Mouse (Mus musculus) forebrain, embryonic 13.5 days (tissue): Measurements from ENCODE around the gene Adamts9. TPM values are rescaled to one million over a fixed set of nuclear protein-coding genes. Genes with fewer than 3 reads are reported as not detected.

ENCODE experiments used
- ATAC-seq: fragments of 200-750 bp; cut with Nextera tagmentation; 2 replicates; pipeline ENCODE4 v1.8.0; 2017
- H3K27ac ChIP-seq: fragments of 300-500 bp; sonication (generic); 2 replicates; pipeline ENCODE4 v1.5.1; 2015; ENCODE audit warnings: inconsistent platforms, mild to moderate bottlenecking, moderate library complexity
- H3K27me3 ChIP-seq: fragments of 300-500 bp; sonication (generic); 2 replicates; pipeline ENCODE4 v1.6.1; 2015; ENCODE audit warnings: mild to moderate bottlenecking, inconsistent platforms
- H3K36me3 ChIP-seq: fragments of 300-500 bp; sonication (generic); 2 replicates; pipeline ENCODE4 v1.6.1; 2015; ENCODE audit warnings: mild to moderate bottlenecking, inconsistent platforms; ENCODE audit not compliant: poor library complexity, severe bottlenecking
- H3K4me1 ChIP-seq: fragments of 300-500 bp; sonication (generic); 2 replicates; pipeline ENCODE4 v1.6.1; 2015; ENCODE audit warnings: inconsistent platforms
- H3K4me2 ChIP-seq: fragments of 300-500 bp; sonication (generic); 2 replicates; pipeline ENCODE4 v1.6.1; 2015; ENCODE audit warnings: inconsistent platforms, mild to moderate bottlenecking, moderate library complexity
- H3K4me3 ChIP-seq: fragments of 300-500 bp; sonication (generic); 2 replicates; pipeline ENCODE4 v1.5.1; 2015; ENCODE audit warnings: mild to moderate bottlenecking, inconsistent platforms
- H3K9ac ChIP-seq: fragments of 300-500 bp; sonication (generic); 2 replicates; pipeline ENCODE4 v1.6.1; 2015; ENCODE audit warnings: mild to moderate bottlenecking, inconsistent platforms
- H3K9me3 ChIP-seq: fragments of 300-500 bp; sonication (generic); replicated peaks from 2 replicates; pipeline ENCODE4 v1.6.1; 2016; ENCODE audit warnings: inconsistent platforms
- WGBS: fragments of 180-500 bp; shearing (Covaris S2); methylation state at CpG from one replicate; pipeline ENCODE4 v1.1.7; 2015; 5-methylcytosine and 5-hydroxymethylcytosine counted together
- polyA plus RNA-seq: library from polyadenylated mRNA; unstranded; fragments of >200 nt; fragmentation: Nextera tagmentation; extraction: Ambion mirVana; gene quantifications from 2 replicates; pipeline ENCODE4 v1.2.1, GENCODE M21; 2015

Adamts9 gene
- polyA plus RNA-seq, 1 experiment from 2014 or later, result 0.89 TPM

DNA sequence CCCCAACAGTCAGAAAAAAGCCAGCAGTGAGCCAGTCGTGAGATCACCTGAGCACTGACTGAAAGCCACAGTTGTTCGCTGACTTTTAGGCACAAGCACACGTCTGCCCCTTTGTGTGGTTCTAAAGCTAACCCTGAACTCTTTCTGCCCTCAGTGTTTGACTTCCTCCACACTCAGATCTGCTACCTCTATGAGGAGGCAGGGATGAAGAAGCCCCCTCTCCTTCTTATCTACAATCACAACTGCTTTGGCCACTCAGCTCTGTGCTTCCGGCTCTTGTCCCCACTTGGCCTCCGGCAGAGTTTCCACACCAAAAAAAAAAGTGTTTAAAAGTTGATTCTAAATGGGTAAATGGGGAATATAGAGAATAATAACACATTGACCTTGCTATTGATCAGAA is 67.2 kb downstream of the Adamts9 start:
- Histone ChIP-seq H3K27me3 (no peaks in the 10 kb centered on the region), H3K9me3 (no peaks in the 10 kb centered on the region), H3K27ac (no peak overlapping the region), H3K9ac (no peak overlapping the region), H3K4me3 (no peak overlapping the region), H3K4me1 (no peaks in the 10 kb centered on the region), H3K4me2 (no peak overlapping the region), H3K36me3 (no peaks in the 10 kb centered on the region)
- no peak for ATAC-seq
- WGBS, result 84% methylated on average over 5 of the region's 5 CpGs

GRCm38 (mm10) chr6:92875340-92875739 is 68.0 kb downstream of the Adamts9 start:
- no peaks in the 10 kb centered on the region for H3K4me1 ChIP-seq
- no peaks in the 10 kb centered on the region for H3K9me3 ChIP-seq
- no peak overlapping the region for H3K9ac ChIP-seq
- H3K4me3 ChIP-seq, result no peak overlapping the region
- no peak for ATAC-seq
- no peak overlapping the region for H3K4me2 ChIP-seq
- H3K27me3 ChIP-seq, result no peaks in the 10 kb centered on the region
- no peak overlapping the region for H3K27ac ChIP-seq
- 90% methylated on average over 2 of the region's 2 CpGs for WGBS
- H3K36me3 ChIP-seq, result no peaks in the 10 kb centered on the region

DNA sequence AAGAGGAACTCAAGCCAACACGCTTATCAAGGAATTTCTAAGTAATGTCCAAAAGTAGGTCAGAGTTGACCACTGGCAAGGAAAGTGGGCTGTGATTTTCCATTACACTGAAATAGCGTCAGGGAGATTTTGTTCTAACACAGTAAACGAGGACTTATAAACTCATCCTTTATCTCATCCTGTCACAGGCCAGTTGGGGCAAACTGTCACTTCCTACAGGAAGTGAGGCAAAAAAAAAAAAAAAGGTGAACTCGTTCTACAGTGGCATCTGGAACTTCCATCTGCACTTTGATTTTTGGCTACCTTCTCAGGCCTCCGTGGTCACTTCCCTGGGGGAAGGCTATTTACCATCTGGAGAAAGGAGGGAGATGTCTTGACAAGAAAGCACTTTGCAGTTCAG is 68.4 kb downstream of the Adamts9 start:
- WGBS, result 82% methylated on average over 5 of the region's 5 CpGs
- H3K9me3 ChIP-seq, result no peaks in the 10 kb centered on the region
- no peaks in the 10 kb centered on the region for H3K27me3 ChIP-seq
- H3K4me3 ChIP-seq, result no peak overlapping the region
- H3K4me2 ChIP-seq, result no peak overlapping the region
- H3K36me3 ChIP-seq, result no peaks in the 10 kb centered on the region
- H3K27ac ChIP-seq, result no peak overlapping the region
- H3K4me1 ChIP-seq, result no peaks in the 10 kb centered on the region
- no peak for ATAC-seq
- no peak overlapping the region for H3K9ac ChIP-seq

DNA sequence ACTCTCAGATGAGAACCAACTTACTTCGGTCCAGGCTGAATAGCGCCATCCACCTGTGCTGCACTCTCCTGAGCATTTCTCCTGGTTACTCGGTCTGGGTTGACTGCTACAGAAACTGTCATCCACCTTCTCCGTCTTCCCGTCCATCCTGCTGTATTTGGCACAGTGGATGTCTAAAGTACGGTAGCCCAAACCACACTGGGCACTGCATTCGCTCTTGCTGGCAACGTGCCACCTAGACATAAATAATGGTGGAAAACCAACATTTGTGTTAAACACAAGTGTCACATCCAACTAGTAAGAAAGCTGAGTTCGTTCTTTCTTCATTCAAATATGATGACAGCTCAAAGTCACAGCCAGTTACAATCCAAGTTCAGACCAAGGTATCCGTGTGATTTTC is 70.5 kb downstream of the Adamts9 start:
- WGBS, result 90% methylated on average over 10 of the region's 10 CpGs
- H3K4me2 ChIP-seq, result no peak overlapping the region
- H3K36me3 ChIP-seq, result no peaks in the 10 kb centered on the region
- H3K4me3 ChIP-seq, result no peak overlapping the region
- H3K27me3 ChIP-seq, result no peaks in the 10 kb centered on the region
- H3K9me3 ChIP-seq, result no peaks in the 10 kb centered on the region
- H3K4me1 ChIP-seq, result peaks cover 4% of the 10 kb centered on the region; the same call in 1 of the 2 replicates
- no peak overlapping the region for H3K9ac ChIP-seq
- no peak for ATAC-seq
- H3K27ac ChIP-seq, result no peak overlapping the region

- Histone ChIP-seq H3K9ac (no peak overlapping the region), H3K4me2 (no peak overlapping the region), H3K4me3 (no peak overlapping the region), H3K27me3 (no peaks in the 10 kb centered on the region), H3K36me3 (no peaks in the 10 kb centered on the region), H3K9me3 (no peaks in the 10 kb centered on the region), H3K27ac (no peak overlapping the region), H3K4me1 (peaks cover 5% of the 10 kb centered on the region; the same call in 1 of the 2 replicates)
- WGBS, result 43% methylated on average over 4 of the region's 4 CpGs
- no peak for ATAC-seq
Measured at GRCm38 (mm10) chr6:92871813-92872212, 71.5 kb downstream of the Adamts9 start.

DNA sequence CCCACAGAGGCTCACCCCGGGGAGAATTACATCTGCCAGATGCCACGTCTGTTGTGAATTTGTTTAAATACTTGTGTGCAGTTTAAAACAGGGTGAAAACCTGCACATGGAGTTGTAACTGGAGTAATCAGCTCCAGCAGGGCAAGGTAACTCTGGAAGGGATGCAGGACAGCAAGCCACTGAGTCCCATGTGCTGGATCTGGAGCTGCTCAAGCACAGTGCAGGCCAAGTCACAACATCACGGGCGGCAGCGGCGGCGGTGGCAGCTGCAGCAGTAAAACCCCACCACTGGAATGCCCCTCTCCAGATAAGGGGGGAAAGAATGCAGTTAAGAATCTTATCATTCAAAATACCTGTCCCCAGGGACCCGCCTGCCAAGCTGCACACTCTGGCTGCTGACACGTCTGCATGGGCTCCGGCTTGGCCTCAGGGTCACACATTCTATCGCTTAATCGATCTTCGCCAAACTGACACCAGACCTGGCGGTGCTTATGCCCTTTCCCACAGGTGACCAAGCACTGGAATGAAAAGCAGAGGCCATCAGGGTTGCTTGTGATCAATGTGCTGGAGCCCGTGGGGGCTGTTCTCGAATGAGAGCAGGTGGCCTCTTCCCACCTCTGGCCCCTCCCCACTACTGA is 73.6 kb downstream of the Adamts9 start:
- Histone ChIP-seq H3K27me3 (no peaks in the 10 kb centered on the region), H3K9me3 (no peaks in the 10 kb centered on the region), H3K36me3 (no peaks in the 10 kb centered on the region), H3K4me1 (peaks cover 5% of the 10 kb centered on the region; the same call in 1 of the 2 replicates), H3K27ac (no peak overlapping the region), H3K4me2 (no peak overlapping the region), H3K9ac (no peak overlapping the region), H3K4me3 (no peak overlapping the region)
- WGBS, result 75% methylated on average over 16 of the region's 16 CpGs
- no peak for ATAC-seq

DNA sequence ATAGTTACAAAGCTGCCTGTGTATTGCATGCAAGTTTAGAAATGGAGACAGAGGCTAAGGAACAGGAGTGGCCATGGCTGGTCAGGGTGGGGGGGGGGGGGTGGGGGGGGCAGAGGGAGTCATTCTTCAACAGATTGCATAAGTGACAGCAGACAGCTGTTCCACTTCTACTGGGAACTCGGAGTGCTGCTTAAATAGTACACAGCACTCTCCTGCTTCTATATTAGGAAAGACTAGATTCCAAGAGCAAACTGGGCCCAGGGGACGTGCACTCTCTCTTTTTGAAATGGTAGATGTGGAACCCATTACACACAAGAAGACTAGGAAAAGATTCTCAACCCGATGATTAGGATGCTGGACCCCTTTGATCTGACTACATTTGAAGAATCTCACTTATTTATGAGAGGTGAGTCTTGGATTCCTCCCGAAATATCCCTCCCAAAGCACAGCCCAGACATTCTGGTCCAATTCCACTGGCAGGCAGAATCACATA is 74.2 kb downstream of the Adamts9 start, which contains the start of gene Gm15737:
Gene Gm15737, plus strand, starts transcription at position 269 of the 493 bp plus-strand sequence.
- Histone ChIP-seq H3K4me2 (no peak within 1 kb of the TSS), H3K27me3 (no peaks in the 10 kb centered on the region), H3K9me3 (no peaks in the 10 kb centered on the region), H3K27ac (no peak within 1 kb of the TSS), H3K9ac (no peak within 1 kb of the TSS), H3K36me3 (no peaks in the 10 kb centered on the region), H3K4me3 (no peak within 1 kb of the TSS), H3K4me1 (peaks cover 5% of the 10 kb centered on the region; the same call in 1 of the 2 replicates)
- ATAC-seq, result no peak
- 78% methylated on average over 4 of the region's 4 CpGs for WGBS

GRCm38 (mm10) chr6:92862599-92862998 is 80.7 kb downstream of the Adamts9 start:
- 78% methylated on average over 9 of the region's 9 CpGs for whole genome bisulfite sequencing
- no peak for ATAC-seq
- Histone ChIP-seq H3K9ac (no peak overlapping the region), H3K9me3 (no peaks in the 10 kb centered on the region), H3K36me3 (no peaks in the 10 kb centered on the region), H3K4me2 (no peak overlapping the region), H3K27ac (no peak overlapping the region), H3K27me3 (no peaks in the 10 kb centered on the region), H3K4me1 (no peaks in the 10 kb centered on the region), H3K4me3 (no peak overlapping the region)

DNA sequence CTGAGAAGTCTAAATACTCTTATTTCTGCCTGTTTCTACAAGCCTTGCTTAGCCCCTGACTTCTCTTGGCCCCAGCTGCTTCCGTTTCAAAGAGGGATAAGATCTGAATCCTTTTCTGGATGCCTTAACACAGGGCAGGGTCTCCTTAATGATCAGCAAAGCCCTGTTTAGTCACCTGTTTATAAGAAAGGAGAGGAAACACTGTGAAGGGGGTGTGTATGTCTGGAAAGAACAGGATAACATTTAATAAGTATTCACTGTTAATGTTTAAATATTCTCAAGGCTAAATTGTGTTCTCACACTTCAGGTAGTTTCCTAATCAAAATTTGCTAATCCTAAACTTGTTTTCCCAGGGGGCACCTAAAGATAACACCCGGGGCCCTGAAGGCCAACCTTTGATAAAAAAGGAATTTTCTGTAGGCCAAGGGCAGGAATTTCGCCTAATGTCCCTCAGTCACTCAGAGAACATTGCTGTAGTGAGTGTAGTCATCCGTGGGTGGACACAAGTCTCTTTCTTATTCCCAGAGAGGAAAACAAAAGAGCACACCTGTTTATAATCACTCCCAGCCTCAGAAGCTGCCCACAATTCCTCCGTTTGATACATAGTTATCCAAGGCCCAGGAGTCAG is 82.9 kb downstream of the Adamts9 start:
- Histone ChIP-seq H3K9me3 (no peaks in the 10 kb centered on the region), H3K36me3 (no peaks in the 10 kb centered on the region), H3K9ac (no peak overlapping the region), H3K4me3 (no peak overlapping the region), H3K4me2 (no peak overlapping the region), H3K27ac (no peak overlapping the region), H3K27me3 (no peaks in the 10 kb centered on the region), H3K4me1 (no peaks in the 10 kb centered on the region)
- ATAC-seq, result no peak
- 73% methylated on average over 5 of the region's 5 CpGs for WGBS

DNA sequence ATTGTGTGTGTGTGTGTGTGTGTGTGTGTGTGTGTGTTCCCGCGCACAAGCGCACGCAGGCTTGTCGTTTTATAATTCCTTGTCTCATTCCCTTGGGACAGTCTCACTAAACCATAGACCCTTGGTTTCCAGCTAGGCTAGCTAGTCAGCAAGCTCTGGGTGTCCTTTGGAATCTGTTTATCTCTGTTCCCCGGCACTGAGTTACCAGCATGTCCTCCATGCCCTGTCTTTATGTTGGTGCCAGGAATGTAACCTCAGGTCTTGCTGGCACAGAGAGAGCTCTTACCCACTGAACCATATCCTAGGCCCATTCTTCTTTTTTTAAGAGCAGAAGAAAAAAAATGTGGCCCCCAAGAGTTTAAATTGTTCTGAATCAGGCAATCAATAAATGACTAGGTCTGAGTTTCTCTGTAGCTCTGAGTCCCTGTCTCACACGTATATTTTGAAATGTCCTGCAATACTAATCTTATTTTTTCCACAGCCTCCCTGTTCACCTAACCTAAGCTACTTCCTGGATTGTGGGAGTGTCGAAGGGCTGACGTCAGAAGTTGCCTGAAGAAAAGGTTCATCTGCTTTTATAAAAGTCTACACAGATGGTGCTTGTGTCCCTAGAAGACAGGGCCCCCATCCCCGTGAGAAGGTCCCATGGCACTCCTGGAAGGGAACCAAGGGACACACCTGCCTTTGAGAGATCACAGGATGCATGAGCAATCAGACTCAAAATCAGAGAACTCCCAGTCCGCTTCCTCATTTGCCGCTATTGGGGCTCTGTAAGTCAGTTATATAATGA is 84.4 kb downstream of the Adamts9 start:
- no peak overlapping the region for H3K27ac ChIP-seq
- H3K36me3 ChIP-seq, result no peaks in the 10 kb centered on the region
- WGBS, result 78% methylated on average over 12 of the region's 12 CpGs
- no peak overlapping the region for H3K4me2 ChIP-seq
- no peaks in the 10 kb centered on the region for H3K9me3 ChIP-seq
- no peak overlapping the region for H3K9ac ChIP-seq
- no peak overlapping the region for H3K4me3 ChIP-seq
- H3K4me1 ChIP-seq, result no peaks in the 10 kb centered on the region
- ATAC-seq, result no peak
- H3K27me3 ChIP-seq, result no peaks in the 10 kb centered on the region

GRCm38 (mm10) chr6:92857761-92858160 is 85.5 kb downstream of the Adamts9 start:
- no peak overlapping the region for H3K9ac ChIP-seq
- no peaks in the 10 kb centered on the region for H3K27me3 ChIP-seq
- no peaks in the 10 kb centered on the region for H3K36me3 ChIP-seq
- no peak overlapping the region for H3K27ac ChIP-seq
- H3K4me1 ChIP-seq, result no peaks in the 10 kb centered on the region
- WGBS, result 94% methylated on average over 13 of the region's 13 CpGs
- H3K4me3 ChIP-seq, result no peak overlapping the region
- H3K4me2 ChIP-seq, result no peak overlapping the region
- H3K9me3 ChIP-seq, result no peaks in the 10 kb centered on the region
- no peak for ATAC-seq

DNA sequence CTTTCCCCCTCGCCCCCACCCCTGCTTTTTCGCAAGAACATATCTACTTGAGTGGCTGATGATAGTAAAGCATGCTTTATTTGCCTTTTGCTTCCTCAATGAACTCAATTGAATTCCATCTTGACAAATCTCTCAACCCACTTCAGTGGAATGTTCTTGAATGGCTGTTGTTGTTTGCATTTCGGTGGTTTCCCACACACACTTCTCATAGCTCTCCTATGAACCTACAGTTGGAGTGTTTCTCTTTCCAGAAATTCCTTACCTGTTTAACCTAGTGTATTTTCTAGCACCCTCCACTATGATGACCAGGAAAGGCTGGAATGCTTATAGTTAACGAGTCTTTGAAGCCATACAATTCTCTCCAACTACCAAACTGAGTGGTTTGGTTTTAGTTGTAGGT is 88.4 kb downstream of the Adamts9 start:
- WGBS, result 89% methylated on average over 4 of the region's 4 CpGs
- H3K27ac ChIP-seq, result no peak overlapping the region
- peaks cover 8% of the 10 kb centered on the region for H3K4me1 ChIP-seq
- no peak for ATAC-seq
- no peak overlapping the region for H3K4me3 ChIP-seq
- H3K36me3 ChIP-seq, result no peaks in the 10 kb centered on the region
- no peaks in the 10 kb centered on the region for H3K27me3 ChIP-seq
- H3K9me3 ChIP-seq, result no peaks in the 10 kb centered on the region
- H3K9ac ChIP-seq, result no peak overlapping the region
- no peak overlapping the region for H3K4me2 ChIP-seq
